Mouse (Mus musculus) liver, embryonic 13.5 days (tissue): ENCODE data around the gene Copb2. TPM values are rescaled to one million over a fixed set of nuclear protein-coding genes. Genes with fewer than 3 reads are reported as not detected.
A peak's percentile ranks its signal among the peaks of the same experiment; 100 is the strongest.

Experiments
- ATAC-seq: fragments of 200-750 bp; cut with Nextera tagmentation; 2 replicates; pipeline ENCODE4 v1.8.0; 2017; ENCODE audit warnings: low read depth, mild to moderate bottlenecking, moderate number of reproducible peaks, moderate library complexity
- DNase-seq: peaks from one replicate; pipeline ENCODE4 v3.0.0; 2022
- H3K27ac ChIP-seq: fragments of 300-500 bp; sonication (generic); 2 replicates; pipeline ENCODE4 v1.5.1; 2015; ENCODE audit warnings: moderate library complexity, mild to moderate bottlenecking, inconsistent platforms
- H3K27me3 ChIP-seq: fragments of 300-500 bp; sonication (generic); 2 replicates; pipeline ENCODE4 v1.6.1; 2015; ENCODE audit warnings: mild to moderate bottlenecking, inconsistent platforms
- H3K36me3 ChIP-seq: fragments of 300-500 bp; sonication (generic); 2 replicates; pipeline ENCODE4 v1.6.1; 2015; ENCODE audit warnings: mild to moderate bottlenecking, inconsistent platforms
- H3K4me1 ChIP-seq: fragments of 300-500 bp; sonication (generic); replicated peaks from 2 replicates; pipeline ENCODE4 v1.6.1; 2015; ENCODE audit warnings: inconsistent platforms
- H3K4me2 ChIP-seq: fragments of 300-500 bp; sonication (generic); 2 replicates; pipeline ENCODE4 v1.6.1; 2015; ENCODE audit warnings: inconsistent platforms, mild to moderate bottlenecking, moderate library complexity
- H3K4me3 ChIP-seq: fragments of 300-500 bp; sonication (generic); replicated peaks from 2 replicates; pipeline ENCODE4 v1.5.1; 2015; ENCODE audit warnings: mild to moderate bottlenecking, inconsistent platforms
- H3K9ac ChIP-seq: fragments of 300-500 bp; sonication (generic); 2 replicates; pipeline ENCODE4 v1.6.1; 2015; ENCODE audit warnings: mild to moderate bottlenecking, inconsistent platforms
- H3K9me3 ChIP-seq: fragments of 300-500 bp; sonication (generic); replicated peaks from 2 replicates; pipeline ENCODE4 v1.6.1; 2016; ENCODE audit warnings: inconsistent platforms
- whole genome bisulfite sequencing: fragments of 180-500 bp; shearing (Covaris S2); methylation state at CpG from one replicate; pipeline ENCODE4 v1.1.7; 2015; ENCODE audit not compliant: insufficient replicate concordance; 5-methylcytosine and 5-hydroxymethylcytosine counted together
- polyA plus RNA-seq: library from polyadenylated mRNA; unstranded; fragments of >200 nt; fragmentation: Nextera tagmentation; extraction: Ambion mirVana; gene quantifications from 2 replicates; pipeline ENCODE4 v1.2.1, GENCODE M21; 2015

Gene Copb2
- polyA plus RNA-seq, 1 experiment from 2014 or later: 77.7 TPM

DNA sequence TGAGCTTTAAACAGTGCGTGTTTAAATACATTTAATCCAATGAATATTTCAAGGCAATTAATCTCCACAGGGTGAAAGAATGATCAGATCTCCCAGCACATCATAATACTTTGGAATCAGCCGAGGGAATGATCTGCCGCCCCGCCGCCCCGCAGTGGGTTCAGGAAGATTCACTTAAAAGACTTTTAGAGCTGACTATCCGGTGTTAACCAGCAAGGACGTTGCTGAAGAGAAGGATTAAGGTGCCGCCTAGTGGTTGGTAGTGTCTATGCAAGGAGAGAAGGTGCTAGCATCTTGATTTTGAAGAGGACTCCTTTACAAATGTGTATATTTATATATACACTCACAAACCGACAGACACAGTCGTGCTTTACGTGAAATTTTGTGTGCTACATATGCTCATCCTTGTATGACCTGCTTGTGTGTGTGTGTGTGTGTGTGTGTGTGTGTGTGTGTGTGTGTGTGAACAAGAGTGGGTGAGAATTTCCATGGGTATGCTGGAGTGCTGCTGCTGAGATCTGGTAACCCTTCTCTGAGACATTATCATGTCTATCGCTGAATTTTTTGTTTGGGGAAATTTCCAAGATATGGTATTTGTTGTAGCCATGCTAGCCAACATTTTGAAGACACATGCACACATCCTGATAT, 24.7 kb upstream of the Copb2 start:
- H3K27ac ChIP-seq: no peak overlapping the region
- H3K27me3 ChIP-seq: no peaks in the 10 kb centered on the region
- ATAC-seq: no peak
- no peak overlapping the region for H3K4me3 ChIP-seq
- H3K9me3 ChIP-seq: no peaks in the 10 kb centered on the region
- WGBS: 5% methylated on average over 13 of the region's 13 CpGs
- no peak overlapping the region for H3K9ac ChIP-seq
- peak; percentile 35 for DNase-seq
- H3K36me3 ChIP-seq: no peaks in the 10 kb centered on the region
- H3K4me1 ChIP-seq: 0 out of 2 replicates have a peak, but pooled peaks cover 6% of the 10 kb centered on the region
- no peak overlapping the region for H3K4me2 ChIP-seq

DNA sequence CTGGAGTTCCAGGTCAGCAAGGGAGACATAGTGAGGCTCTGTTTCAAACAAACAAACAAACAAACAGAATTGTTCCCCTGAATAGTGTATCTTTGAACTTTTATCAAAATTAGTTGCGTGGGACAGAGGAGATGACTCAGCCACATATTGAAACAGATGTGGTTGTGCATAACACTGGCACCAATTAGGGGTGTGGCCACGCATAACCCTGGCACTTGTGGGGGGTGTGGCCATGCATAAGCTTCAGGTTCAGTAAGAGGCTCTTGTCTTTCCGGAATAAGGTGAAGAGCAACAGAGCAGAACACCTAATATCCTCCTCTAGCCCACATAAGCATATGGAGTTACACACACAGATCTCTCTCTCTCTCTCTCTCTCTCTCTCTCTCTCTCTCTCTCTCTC, 19.5 kb upstream of the Copb2 start:
- 66% methylated on average over 3 of the region's 3 CpGs for WGBS
- Histone ChIP-seq H3K9ac (no peak overlapping the region), H3K36me3 (no peaks in the 10 kb centered on the region), H3K4me3 (no peak overlapping the region), H3K27me3 (no peaks in the 10 kb centered on the region), H3K9me3 (no peaks in the 10 kb centered on the region), H3K27ac (no peak overlapping the region), H3K4me2 (no peak overlapping the region), H3K4me1 (no peaks in the 10 kb centered on the region)
- ATAC-seq (no peak), DNase-seq (no peak)

DNA sequence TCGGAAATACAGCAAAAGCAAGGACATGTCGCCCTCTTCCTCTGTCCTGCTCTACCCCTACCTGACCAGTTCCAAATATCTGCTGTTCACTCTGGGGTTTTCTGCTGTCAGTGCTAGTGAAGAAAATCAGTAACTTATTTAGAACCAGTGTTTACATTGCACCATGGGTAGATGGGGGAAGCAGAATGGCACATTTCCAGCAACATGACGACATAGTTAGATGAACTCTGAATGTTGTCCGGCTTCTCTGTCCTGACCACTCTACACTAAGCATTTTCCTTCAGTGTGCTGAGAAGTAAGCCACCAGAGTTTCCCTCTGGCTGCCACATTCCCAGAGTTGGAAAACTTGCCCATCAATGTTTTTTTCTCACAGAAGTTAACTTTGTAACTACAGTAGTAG, 20.3 kb downstream of the Copb2 start:
- Histone ChIP-seq H3K4me3 (no peak overlapping the region), H3K4me1 (no peaks in the 10 kb centered on the region), H3K27ac (no peak overlapping the region), H3K27me3 (no peaks in the 10 kb centered on the region), H3K9me3 (no peaks in the 10 kb centered on the region), H3K9ac (no peak overlapping the region), H3K36me3 (peaks cover 87% of the 10 kb centered on the region), H3K4me2 (no peak overlapping the region)
- DNase-seq: no peak
- 82% methylated on average over 4 of the region's 4 CpGs for WGBS
- peak; percentile 67 for ATAC-seq

DNA sequence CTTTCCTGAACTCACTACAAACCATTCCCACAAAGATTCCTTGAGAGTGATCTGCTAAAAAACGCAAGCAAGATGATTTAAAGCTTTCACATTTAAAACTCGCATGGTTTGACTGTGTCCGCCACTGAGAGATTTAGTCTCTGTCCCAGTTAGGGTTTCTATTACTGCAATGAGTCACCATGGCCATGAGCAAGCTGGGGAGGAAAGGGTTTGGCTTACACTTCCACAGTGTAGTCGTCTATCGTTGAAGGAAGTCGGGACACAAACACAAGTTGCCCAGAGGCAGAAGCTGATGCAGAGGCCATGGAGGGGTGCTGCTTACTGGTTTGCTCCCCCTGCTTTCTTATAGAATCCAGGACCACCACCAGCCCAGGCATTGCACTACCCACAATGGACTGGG, 36.6 kb downstream of the Copb2 start:
- H3K9ac ChIP-seq: peak overlapping the region; percentile 88
- peak overlapping the region; percentile 91 for H3K4me2 ChIP-seq
- WGBS: 67% methylated on average over 6 of the region's 6 CpGs
- H3K9me3 ChIP-seq: 0 out of 2 replicates have a peak, but pooled peaks cover 2% of the 10 kb centered on the region
- H3K4me1 ChIP-seq: peaks cover 19% of the 10 kb centered on the region
- DNase-seq: no peak
- H3K36me3 ChIP-seq: peaks cover 32% of the 10 kb centered on the region
- no peaks in the 10 kb centered on the region for H3K27me3 ChIP-seq
- no peak overlapping the region for H3K27ac ChIP-seq
- peak overlapping the region; percentile 89 for H3K4me3 ChIP-seq
- ATAC-seq: no peak

DNA sequence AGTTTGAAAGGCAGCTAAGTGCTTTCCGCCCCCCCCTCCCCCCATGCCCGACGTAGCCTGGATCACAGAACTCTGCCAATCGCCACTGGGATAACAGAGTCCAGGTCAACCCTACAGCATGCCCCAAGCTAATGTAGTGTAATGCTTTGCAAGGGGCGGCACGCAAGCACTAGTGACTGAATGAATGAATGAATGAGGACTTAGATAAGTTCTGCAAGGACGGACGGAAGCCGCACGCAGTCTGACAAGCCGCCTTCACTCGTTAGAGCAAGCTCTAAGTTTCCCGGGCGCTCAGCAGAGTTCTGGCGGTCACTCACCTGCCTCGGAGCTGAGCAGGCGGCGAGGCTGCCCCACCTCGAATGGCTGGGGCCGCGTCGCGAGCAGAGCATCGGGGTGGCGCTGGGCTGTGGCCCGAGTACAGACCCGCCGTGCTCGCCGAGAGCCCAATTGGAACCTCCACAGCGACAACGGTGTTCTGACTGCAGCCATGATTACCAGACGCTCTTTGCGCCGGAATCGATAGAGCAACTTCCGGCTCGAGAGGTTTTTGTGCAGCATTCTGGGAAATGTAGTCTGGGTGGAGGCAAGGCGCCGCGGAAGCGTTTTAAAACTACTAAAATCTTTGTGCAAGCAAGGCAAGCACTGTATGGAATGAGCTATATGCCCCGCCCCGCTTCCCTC, 37.8 kb downstream of the Copb2 start, which contains the start of gene Mrps22:
Gene Mrps22, minus strand, starts transcription at position 505 of the 681 bp plus-strand sequence.
- H3K27me3 ChIP-seq: no peaks in the 10 kb centered on the region
- DNase-seq (peak; percentile 75), ATAC-seq (peak; percentile 89)
- 0 out of 2 replicates have a peak, but pooled peaks cover 2% of the 10 kb centered on the region for H3K9me3 ChIP-seq
- H3K4me3 ChIP-seq: peak within 1 kb of the TSS; percentile 89
- peak within 1 kb of the TSS; percentile 88 for H3K9ac ChIP-seq
- peaks cover 19% of the 10 kb centered on the region for H3K4me1 ChIP-seq
- H3K36me3 ChIP-seq: peaks cover 21% of the 10 kb centered on the region
- peak within 1 kb of the TSS; percentile 91 for H3K4me2 ChIP-seq
- under 1% methylated on average over 44 of the region's 44 CpGs for WGBS
- H3K27ac ChIP-seq: peak within 1 kb of the TSS; percentile 78

DNA sequence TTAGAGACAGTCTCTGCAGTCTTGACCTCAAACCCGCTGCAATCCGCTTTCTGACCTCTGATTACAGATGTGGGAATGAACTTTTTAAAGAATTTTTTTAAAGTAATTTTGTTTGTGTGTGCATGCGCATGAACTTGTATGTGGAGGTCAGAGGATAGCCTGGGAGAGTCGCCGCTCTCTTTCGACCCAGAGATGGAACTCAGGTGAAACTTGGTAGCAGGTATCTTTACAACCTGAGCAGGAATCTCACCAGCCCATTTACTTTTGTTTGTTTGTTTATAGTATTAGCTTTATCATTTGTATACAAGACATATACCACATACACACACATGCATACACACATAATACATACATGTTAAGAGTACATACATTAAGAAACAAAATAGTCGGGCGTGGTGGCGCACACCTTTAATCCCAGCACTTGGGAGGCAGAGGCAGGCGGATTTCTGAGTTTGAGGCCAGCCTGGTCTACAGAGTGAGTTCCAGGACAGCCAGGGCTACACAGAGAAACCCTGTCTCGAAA, 38.4 kb downstream of the Copb2 start:
- Histone ChIP-seq H3K4me3 (peak overlapping the region; percentile 89), H3K36me3 (peaks cover 15% of the 10 kb centered on the region), H3K4me2 (peak overlapping the region; percentile 91), H3K9ac (peak overlapping the region; percentile 88), H3K9me3 (0 out of 2 replicates have a peak, but pooled peaks cover 2% of the 10 kb centered on the region), H3K27me3 (no peaks in the 10 kb centered on the region), H3K27ac (no peak overlapping the region), H3K4me1 (peaks cover 19% of the 10 kb centered on the region)
- ATAC-seq (no peak), DNase-seq (no peak)
- WGBS: 44% methylated on average over 11 of the region's 11 CpGs

DNA sequence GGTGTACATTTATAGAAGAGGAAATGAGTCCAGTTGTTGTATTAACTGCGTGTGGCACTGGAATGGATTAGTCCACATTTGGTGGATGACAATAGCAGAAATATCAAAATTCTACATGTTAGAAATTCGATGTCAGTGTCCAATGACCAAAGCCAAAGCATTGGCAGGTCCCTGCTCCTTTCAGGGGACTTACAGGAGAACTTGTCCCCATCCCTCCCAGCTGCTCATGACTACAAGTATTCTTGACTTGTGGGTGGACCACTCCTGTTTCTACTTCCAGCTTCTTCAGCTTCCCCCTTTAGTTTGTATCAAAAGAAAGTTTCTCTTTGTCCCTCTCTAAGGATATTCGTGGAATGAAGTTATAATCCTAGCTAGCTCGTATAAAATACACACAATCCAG, 41.4 kb downstream of the Copb2 start:
- DNase-seq (no peak), ATAC-seq (no peak)
- Histone ChIP-seq H3K4me3 (no peak overlapping the region), H3K9ac (no peak overlapping the region), H3K9me3 (0 out of 2 replicates have a peak, but pooled peaks cover 2% of the 10 kb centered on the region), H3K27me3 (no peaks in the 10 kb centered on the region), H3K4me2 (no peak overlapping the region), H3K4me1 (peaks cover 14% of the 10 kb centered on the region), H3K36me3 (no peaks in the 10 kb centered on the region), H3K27ac (no peak overlapping the region)
- WGBS: 49% methylated on average over 4 of the region's 4 CpGs

DNA sequence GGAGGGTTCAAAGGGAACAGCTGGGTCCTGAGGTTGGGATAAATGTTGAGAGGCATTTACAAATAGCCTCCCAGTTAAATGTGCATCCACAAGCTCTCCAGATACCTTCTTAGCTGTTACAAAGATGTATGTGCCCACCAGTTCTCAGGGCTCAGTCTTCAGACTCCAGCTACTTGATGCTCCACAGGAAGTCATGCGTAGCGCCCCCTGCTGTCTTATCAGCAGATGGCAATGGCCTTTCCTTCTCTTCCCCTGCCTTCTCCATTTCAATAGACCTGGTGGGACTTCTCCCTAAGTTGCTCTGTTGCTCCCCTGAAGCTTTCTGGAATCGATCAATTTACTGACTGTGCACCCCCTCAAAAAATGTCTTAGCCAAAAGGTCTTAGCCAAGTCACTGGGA, 65.0 kb downstream of the Copb2 start:
- H3K36me3 ChIP-seq: no peaks in the 10 kb centered on the region
- H3K4me3 ChIP-seq: no peak overlapping the region
- ATAC-seq (no peak), DNase-seq (no peak)
- no peak overlapping the region for H3K27ac ChIP-seq
- H3K9ac ChIP-seq: no peak overlapping the region
- H3K4me2 ChIP-seq: no peak overlapping the region
- H3K4me1 ChIP-seq: no peaks in the 10 kb centered on the region
- H3K9me3 ChIP-seq: no peaks in the 10 kb centered on the region
- 22% methylated on average over 3 of the region's 3 CpGs for WGBS
- H3K27me3 ChIP-seq: no peaks in the 10 kb centered on the region

DNA sequence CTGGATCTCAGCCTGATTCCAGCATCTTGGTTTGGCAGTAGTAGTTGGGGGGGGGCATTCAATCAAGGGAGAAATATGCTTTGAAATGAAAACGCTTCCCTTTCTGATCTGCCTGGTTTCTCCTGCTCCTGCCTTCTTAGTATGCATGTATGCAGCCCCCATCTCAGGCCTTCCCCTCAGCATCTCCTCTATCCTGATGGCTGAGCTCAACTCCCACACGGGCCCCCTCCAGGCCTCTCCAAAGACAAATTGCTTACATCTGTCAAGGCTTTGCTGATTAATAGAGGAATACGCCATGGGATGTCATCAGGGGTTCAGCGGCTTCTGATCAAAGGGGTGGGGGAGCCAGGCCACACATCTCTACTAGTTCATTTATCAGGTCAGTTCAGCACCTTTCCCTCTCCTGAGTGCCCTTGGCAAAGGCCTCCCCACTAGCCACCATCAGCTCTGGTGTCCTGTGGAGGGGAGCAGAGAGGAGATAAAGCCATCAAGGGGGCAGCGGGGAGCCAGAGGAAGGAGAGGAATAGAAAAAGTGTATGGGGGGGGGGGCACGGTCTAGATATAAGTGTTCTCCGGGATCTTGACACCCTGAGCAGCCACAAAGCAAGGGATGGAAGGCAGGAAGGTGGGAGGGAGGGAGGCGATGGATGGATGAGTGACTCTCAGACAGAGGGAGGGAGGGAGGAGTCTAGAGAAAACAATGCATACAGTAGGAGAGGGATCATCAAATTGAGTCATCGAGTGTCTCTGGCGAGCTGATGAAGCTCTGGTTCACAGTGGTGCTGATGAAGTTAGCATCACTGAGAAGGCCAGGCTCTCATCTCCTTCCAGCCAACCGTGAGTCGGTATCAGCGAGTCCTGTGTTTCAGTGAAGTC, 70.0 kb downstream of the Copb2 start:
- Histone ChIP-seq H3K36me3 (no peaks in the 10 kb centered on the region), H3K4me2 (no peak overlapping the region), H3K4me1 (no peaks in the 10 kb centered on the region), H3K4me3 (no peak overlapping the region), H3K27ac (no peak overlapping the region), H3K9me3 (no peaks in the 10 kb centered on the region), H3K9ac (no peak overlapping the region), H3K27me3 (no peaks in the 10 kb centered on the region)
- 56% methylated on average over 13 of the region's 13 CpGs for WGBS
- no peak for ATAC-seq
- DNase-seq: no peak
